Mouse (Mus musculus) heart, embryonic 10.5 days (tissue): ENCODE measurements at regions not wholly inside any gene's neighbourhood (a gene's known extent, or its start where the extent isn't known, plus 50 kb on each side); places are given as distances from the start of the nearest gene placed in this dataset.

ENCODE experiments used
- DNase-seq: peaks from one replicate; pipeline ENCODE4 v3.0.0-alpha.2; 2017; ENCODE audit warnings: low spot score
- H3K27ac ChIP-seq: fragments of 300-500 bp; sonication (generic); 2 replicates; pipeline ENCODE4 v1.5.1; 2016; ENCODE audit warnings: mild to moderate bottlenecking
- H3K27me3 ChIP-seq: fragments of 300-500 bp; sonication (generic); 2 replicates; pipeline ENCODE4 v1.6.1; 2016; ENCODE audit warnings: mild to moderate bottlenecking; ENCODE audit not compliant: poor library complexity, insufficient read depth, severe bottlenecking
- H3K36me3 ChIP-seq: fragments of 300-500 bp; sonication (generic); 2 replicates; pipeline ENCODE4 v1.6.1; 2016; ENCODE audit warnings: mild to moderate bottlenecking, moderate library complexity
- H3K4me1 ChIP-seq: fragments of 300-500 bp; sonication (generic); 2 replicates; pipeline ENCODE4 v1.6.1; 2016; ENCODE audit warnings: mild to moderate bottlenecking
- H3K4me3 ChIP-seq: fragments of 300-500 bp; sonication (generic); 2 replicates; pipeline ENCODE4 v1.5.1; 2016; ENCODE audit warnings: mild to moderate bottlenecking, moderate library complexity
- H3K9me3 ChIP-seq: fragments of 300-500 bp; sonication (generic); 2 replicates; pipeline ENCODE4 v1.6.1; 2016; ENCODE audit warnings: mild to moderate bottlenecking, moderate library complexity
- WGBS: fragments of 180-500 bp; shearing (Covaris S2); methylation state at CpG from one replicate; pipeline ENCODE4 v1.1.7; 2016; 5-methylcytosine and 5-hydroxymethylcytosine counted together

- DNase-seq, result no peak
- no peak overlapping the region for H3K4me3 ChIP-seq
- H3K4me1 ChIP-seq, result no peaks in the 10 kb centered on the region
- no peaks in the 10 kb centered on the region for H3K27me3 ChIP-seq
- H3K9me3 ChIP-seq, result no peaks in the 10 kb centered on the region
- no peak overlapping the region for H3K27ac ChIP-seq
- 92% methylated on average over 3 of the region's 3 CpGs for WGBS
- H3K36me3 ChIP-seq, result no peaks in the 10 kb centered on the region
Observed at GRCm38 (mm10) chr10:100224459-100225097, 110.9 kb upstream of the Gm4301 start.

GRCm38 (mm10) chr10:100259235-100259900 is 76.1 kb upstream of the Gm4301 start:
- 75% methylated on average over 4 of the region's 4 CpGs for WGBS

GRCm38 (mm10) chr10:100263447-100263846 is 72.0 kb upstream of the Gm4301 start:
- Histone ChIP-seq H3K4me3 (no peak overlapping the region), H3K27ac (no peak overlapping the region), H3K27me3 (no peaks in the 10 kb centered on the region), H3K9me3 (no peaks in the 10 kb centered on the region), H3K36me3 (no peaks in the 10 kb centered on the region), H3K4me1 (no peaks in the 10 kb centered on the region)
- DNase-seq, result no peak
- WGBS, result 67% methylated on average over 2 of the region's 2 CpGs

More at GRCm38 (mm10) chr10:100259235-100259900, 76.1 kb upstream of the Gm4301 start:
- H3K36me3 ChIP-seq, result no peaks in the 10 kb centered on the region
- H3K4me3 ChIP-seq, result no peak overlapping the region
- no peaks in the 10 kb centered on the region for H3K27me3 ChIP-seq
- H3K4me1 ChIP-seq, result no peaks in the 10 kb centered on the region
- DNase-seq, result no peak
- H3K9me3 ChIP-seq, result no peaks in the 10 kb centered on the region
- H3K27ac ChIP-seq, result no peak overlapping the region

- no peaks in the 10 kb centered on the region for H3K4me1 ChIP-seq
- DNase-seq, result no peak
- WGBS, result 52% methylated on average over 2 of the region's 2 CpGs
- H3K9me3 ChIP-seq, result no peaks in the 10 kb centered on the region
- no peaks in the 10 kb centered on the region for H3K27me3 ChIP-seq
- no peak overlapping the region for H3K27ac ChIP-seq
- no peaks in the 10 kb centered on the region for H3K36me3 ChIP-seq
- H3K4me3 ChIP-seq, result no peak overlapping the region
Observed at GRCm38 (mm10) chr10:100264066-100264465, 71.4 kb upstream of the Gm4301 start.

- Histone ChIP-seq H3K27ac (no peak overlapping the region), H3K4me1 (no peaks in the 10 kb centered on the region), H3K9me3 (no peaks in the 10 kb centered on the region), H3K4me3 (no peak overlapping the region), H3K36me3 (no peaks in the 10 kb centered on the region), H3K27me3 (no peaks in the 10 kb centered on the region)
- DNase-seq, result no peak
Observed at GRCm38 (mm10) chr10:100282471-100282870, 53.0 kb upstream of the Gm4301 start.
